Mouse (Mus musculus): Measurements from ENCODE around the gene Pfdn5. TPM values are rescaled to one million over a fixed set of nuclear protein-coding genes. Genes with fewer than 3 reads are reported as not detected.

The Pfdn5 gene
- total RNA-seq, 2 experiments from 2014 or later: 189 to 216 TPM

DNA sequence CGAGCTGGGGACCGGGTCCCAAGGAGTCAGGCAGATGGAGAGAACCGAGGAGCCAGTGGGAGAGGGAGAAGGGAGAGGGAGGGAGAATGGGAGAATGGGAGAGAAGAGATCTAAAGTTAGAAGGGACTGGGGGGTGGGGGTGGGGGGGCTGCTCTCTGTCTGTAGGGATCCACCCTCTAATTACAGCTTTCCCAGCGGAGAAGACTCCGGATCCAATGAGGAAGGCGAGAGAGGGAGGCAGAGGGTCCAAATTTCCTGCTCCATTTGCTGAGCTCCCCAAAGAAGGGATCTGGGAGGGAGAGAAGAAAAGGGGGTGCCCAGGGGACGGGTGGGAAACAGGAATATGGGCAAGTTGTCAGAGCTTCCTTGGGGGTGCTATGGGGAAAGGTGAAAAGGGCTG, 40.3 kb downstream of the Pfdn5 start:
- intact Hi-C loops (cut with DNase I): no loop called here
- DNase-seq: no peak

DNA sequence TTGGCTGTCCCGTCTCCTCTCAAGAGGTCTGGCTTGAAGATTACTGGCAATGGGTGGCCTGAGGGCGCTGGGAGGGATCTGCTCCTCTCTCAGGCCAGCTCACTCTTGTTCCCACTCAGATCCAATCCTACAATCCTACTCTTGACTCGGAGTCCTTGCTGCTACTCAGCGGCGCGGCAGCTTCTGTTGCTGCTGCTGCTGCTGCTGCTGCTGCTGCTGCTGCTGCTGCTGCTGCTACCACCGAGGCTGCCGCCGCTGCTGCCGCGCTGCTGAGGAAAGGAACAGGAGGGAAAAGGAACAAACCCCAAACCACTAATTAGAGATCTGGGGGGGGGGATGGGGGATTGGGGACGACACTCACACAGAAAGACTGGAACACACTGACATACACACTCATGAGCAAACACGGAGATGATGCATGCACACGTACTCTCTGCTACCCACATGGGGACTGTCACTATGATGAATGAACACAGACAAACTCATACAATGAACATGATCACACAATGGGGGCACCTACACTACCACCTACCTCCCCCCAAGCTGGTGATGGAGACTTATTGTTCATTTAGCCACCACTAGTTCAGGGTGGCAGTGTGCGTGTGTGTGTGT, 40.9 kb downstream of the Pfdn5 start, which contains the start of gene Sp7:
Sp7 (minus strand) TSS at position 450 of the 612 bp plus-strand sequence.
- no peak for DNase-seq
- intact Hi-C loops (cut with DNase I): no loop called here

DNA sequence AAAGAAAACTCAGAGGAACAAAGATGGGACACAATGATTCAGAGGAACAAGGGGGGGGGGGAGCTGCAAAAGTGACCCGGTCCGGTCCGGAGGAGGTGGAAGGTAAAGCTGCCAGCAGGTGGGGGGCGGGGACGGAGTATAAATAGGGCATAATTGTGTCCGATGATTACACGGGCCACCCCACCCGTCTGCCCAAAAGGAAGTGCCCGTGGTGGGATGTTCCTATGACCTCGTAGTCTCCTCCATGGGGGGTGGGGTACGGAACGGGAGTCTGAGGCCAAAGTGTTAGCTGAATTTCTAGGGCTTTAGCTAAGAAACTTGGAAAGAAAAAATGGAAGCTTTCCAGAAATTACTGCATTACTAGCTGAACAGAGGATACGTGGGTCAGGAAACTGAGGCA, 44.1 kb downstream of the Pfdn5 start:
- intact Hi-C loops (cut with DNase I): no loop called here
- DNase-seq: no peak

DNA sequence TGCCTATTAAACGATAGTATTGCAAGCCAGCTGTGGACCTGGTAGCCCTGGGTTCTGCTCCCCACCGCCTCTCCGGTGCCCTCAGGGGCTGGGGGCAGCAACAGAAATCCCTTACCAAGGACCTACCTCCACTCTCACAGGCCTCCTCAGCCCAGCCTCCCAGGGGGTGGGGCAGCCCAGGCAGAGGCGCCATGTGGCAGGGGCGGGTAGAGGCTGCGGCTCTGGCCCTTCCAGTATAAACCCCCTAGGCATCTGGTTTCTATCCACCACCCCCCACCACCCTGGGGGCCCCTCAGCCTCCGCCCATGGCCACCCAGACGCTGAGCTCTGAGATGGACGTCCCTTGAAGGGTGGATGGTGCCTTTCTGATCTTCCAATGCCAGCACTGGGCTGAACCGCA, 44.8 kb downstream of the Pfdn5 start:
- DNase-seq: no peak
- intact Hi-C loops (cut with DNase I): no loop called here

DNA sequence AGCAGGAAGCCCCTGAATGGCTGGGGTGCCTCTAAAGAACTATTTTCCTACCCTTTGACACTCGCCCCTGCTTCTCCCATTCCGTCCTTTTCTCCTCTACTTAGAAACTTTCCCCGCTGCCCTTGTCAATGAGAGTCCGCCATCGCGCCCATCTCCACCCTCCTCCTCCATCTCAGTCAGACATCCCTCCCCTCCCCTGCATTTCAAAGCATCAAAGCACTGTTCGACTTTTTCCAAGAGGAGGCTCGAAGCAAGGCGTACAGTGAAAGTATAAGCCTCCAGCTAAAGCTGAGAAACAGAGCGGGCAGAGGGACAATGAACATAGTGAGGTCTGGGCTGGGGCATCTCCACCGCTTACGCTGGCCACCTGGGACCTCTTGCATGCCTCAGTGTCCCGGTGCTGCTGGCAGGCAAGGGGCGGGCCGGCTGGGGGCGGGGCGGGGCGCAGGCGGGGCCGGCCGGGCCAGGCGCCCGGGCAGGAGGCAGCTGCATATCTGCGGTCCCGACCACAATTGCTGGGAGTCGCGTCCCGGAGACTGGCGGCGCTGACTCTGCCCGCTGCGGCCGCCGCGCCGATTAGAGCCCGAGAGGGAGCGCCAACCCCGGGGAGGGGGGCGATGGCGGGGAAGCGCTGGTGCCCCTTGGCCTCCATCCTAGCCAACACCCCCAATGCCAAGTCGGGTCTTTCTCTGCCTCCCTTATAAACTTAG, 50.7 kb downstream of the Pfdn5 start:
- intact Hi-C loops (cut with DNase I): loop anchor here (2.0 to 5.0 kb wide), 2 partner anchors 26 to 34 kb away; partner anchors contain the start of gene Aaas
- DNase-seq: peak in 1 of 2 experiments; percentile 67

DNA sequence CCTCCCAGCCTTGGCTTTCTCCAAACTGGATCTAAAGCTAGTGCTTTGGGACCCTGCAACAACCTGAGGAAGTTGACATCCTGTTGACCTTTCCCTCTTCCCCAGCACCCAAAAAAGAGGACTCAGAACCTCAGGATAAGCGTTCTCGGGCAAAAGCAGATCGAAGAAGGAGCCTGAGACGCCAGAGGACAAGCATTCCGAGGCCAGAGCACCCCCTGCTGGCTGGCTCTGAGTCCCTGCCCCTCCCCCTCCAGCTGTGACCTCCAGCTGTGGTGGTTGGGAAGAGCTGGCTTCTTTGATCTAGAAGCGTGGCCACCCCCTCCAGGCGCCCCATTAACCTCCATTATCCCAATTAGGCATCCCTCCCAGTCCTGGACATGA, 51.2 kb downstream of the Pfdn5 start:
- DNase-seq: peak; percentile 84 to 90
- intact Hi-C loops (cut with DNase I): loop anchor here (2.0 to 5.0 kb wide), 2 partner anchors 26 to 35 kb away; partner anchors contain the start of gene Aaas

DNA sequence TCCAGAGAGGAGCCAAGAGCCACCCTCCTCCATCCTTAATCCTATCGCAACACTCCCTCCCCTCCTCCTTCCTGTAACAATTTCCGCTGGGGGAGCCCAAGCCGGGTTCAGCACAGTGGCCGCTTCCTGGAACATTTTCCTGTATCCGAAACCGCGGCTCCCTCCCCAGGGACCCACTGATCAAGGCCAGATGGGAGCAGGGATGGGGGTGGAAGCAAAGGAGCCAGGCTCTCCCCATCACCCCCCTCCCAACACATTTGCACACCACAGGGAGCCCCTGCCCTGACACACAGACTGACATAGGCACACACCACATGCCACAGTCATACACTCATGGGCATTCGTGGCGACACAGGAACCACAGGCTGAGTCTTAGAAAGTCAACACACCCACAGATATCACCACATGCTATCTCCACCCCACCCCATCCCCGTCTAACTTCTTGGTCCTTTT, 51.9 kb downstream of the Pfdn5 start:
- peak; percentile 65 to 67 for DNase-seq
- intact Hi-C loops (cut with DNase I): loop anchor here (2.0 to 5.0 kb wide), 2 partner anchors 27 to 36 kb away; partner anchors contain the start of gene Aaas

Other genes starting within 250 kb of the Pfdn5 start
- gene Tns2, start 225.7 kb upstream of the Pfdn5 start, total RNA-seq (2021): 10 to 100 TPM; 34.7 to 36.0 TPM
- gene Spryd3, start 189.9 kb upstream of the Pfdn5 start, total RNA-seq (2021): 1 to 10 TPM; 6.0 to 6.2 TPM
- 10 to 100 TPM; 42.6 TPM for gene Igfbp6, start 181.8 kb upstream of the Pfdn5 start, total RNA-seq (2021)
- under 1 TPM in 1 of 2 experiments, not detected in 1; 0.15 TPM for gene Soat2, start 175.6 kb upstream of the Pfdn5 start, total RNA-seq (2021)
- gene Zfp740, start 122.9 kb upstream of the Pfdn5 start, total RNA-seq (2021): 10 to 100 TPM; 24.3 to 26.6 TPM
- gene Csad, start 121.4 kb upstream of the Pfdn5 start, total RNA-seq (2021): 1 to 10 TPM; 7.5 to 7.6 TPM
- 1 to 10 TPM in 1 of 2 experiments, under 1 TPM in 1; 0.69 to 1.3 TPM for gene Itgb7, start 94.2 kb upstream of the Pfdn5 start, total RNA-seq (2021)
- 1 to 10 TPM; 9.3 to 9.9 TPM for gene Rarg, start 68.6 kb upstream of the Pfdn5 start, total RNA-seq (2021)
- gene Gm9918, start 55.6 kb upstream of the Pfdn5 start, total RNA-seq (2021): not detected
- gene Mfsd5, start 46.7 kb upstream of the Pfdn5 start, total RNA-seq (2021): 10 to 100 TPM; 12.8 to 13.4 TPM
- under 1 TPM; 0.74 to 0.87 TPM for gene Espl1, start 29.9 kb upstream of the Pfdn5 start, total RNA-seq (2021)
- gene Myg1, start 5.6 kb downstream of the Pfdn5 start, total RNA-seq (2021): 10 to 100 TPM; 14.8 to 16.3 TPM
- gene Aaas, start 24.7 kb downstream of the Pfdn5 start, total RNA-seq (2021): 1 to 10 TPM; 4.3 to 7.3 TPM
- not detected for gene Sp7, start 41.1 kb downstream of the Pfdn5 start, total RNA-seq (2021)
- 10 to 100 TPM; 20.2 to 22.8 TPM for gene Sp1, start 80.0 kb downstream of the Pfdn5 start, total RNA-seq (2021)
- gene Amhr2, start 119.3 kb downstream of the Pfdn5 start, total RNA-seq (2021): 1 to 10 TPM; 9.1 to 10.0 TPM
- gene Prr13, start 132.9 kb downstream of the Pfdn5 start, total RNA-seq (2021): 10 to 100 TPM; 13.4 to 13.7 TPM
- 100 to 1,000 TPM; 350 to 411 TPM for gene Pcbp2, start 144.4 kb downstream of the Pfdn5 start, total RNA-seq (2021)
- gene Gm10337, start 177.6 kb downstream of the Pfdn5 start, total RNA-seq (2021): not detected
- 1 to 10 TPM; 1.6 to 1.9 TPM for gene Map3k12, start 190.9 kb downstream of the Pfdn5 start, total RNA-seq (2021)
- 10 to 100 TPM; 33.0 to 33.4 TPM for gene Tarbp2, start 192.1 kb downstream of the Pfdn5 start, total RNA-seq (2021)
- gene Npff, start 198.8 kb downstream of the Pfdn5 start, total RNA-seq (2021): 1 to 10 TPM; 1.3 to 2.1 TPM